Mouse (Mus musculus): ENCODE results near the gene Fbll1. TPM values are rescaled to one million over a fixed set of nuclear protein-coding genes. Genes with fewer than 3 reads are reported as not detected.

Fbll1 gene
- total RNA-seq, 2 experiments from 2014 or later = not detected

Other genes with a start within 250 kb of the Fbll1 start
- 14.3 and 15.7 TPM in 2 replicates for gene Pank3, start 29.4 kb downstream of the Fbll1 start, total RNA-seq (2014; fragmentation: Nextera tagmentation)
- 26.4 and 40.9 TPM in 2 replicates for gene Pank3, start 29.4 kb downstream of the Fbll1 start, total RNA-seq (2017)
- gene Rars, start 35.6 kb upstream of the Fbll1 start, total RNA-seq (2014; fragmentation: Nextera tagmentation) = 99.7 and 111 TPM in 2 replicates
- gene Rars, start 35.6 kb upstream of the Fbll1 start, total RNA-seq (2017) = 132 and 143 TPM in 2 replicates
- gene Wwc1, start 181.6 kb upstream of the Fbll1 start, total RNA-seq (2014; fragmentation: Nextera tagmentation) = not detected in 2 replicates
- gene Wwc1, start 181.6 kb upstream of the Fbll1 start, total RNA-seq (2017) = not detected in 2 replicates

All from megakaryocyte-erythroid progenitor cell, adult 5-6 weeks (primary cell).